Mouse (Mus musculus): ENCODE measurements around the gene Clcn3. TPM values are rescaled to one million over a fixed set of nuclear protein-coding genes. Genes with fewer than 3 reads are reported as not detected.

The Clcn3 gene
- total RNA-seq, 2 experiments from 2014 or later, result 142 to 144 TPM

DNA sequence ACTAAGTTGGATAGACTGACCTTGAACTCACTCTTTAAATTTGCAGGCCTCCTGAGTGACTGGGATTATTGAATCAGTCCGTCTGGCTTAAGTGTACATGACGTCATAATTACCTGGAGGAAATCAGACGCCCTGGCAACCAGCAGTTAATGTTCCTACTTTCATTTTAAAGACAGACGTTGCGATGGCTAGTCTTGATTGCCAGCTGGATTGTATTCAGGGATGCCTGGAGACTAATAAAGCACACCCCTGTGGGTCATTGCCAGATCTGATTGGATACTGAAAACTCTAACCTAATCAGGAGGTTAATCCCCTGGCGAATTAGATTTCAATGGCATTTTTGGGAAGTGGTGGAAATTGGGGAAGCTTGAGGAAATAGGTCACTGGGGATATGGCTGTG lies 96.4 kb downstream of the Clcn3 start:
- intact Hi-C loops (cut with DNase I), result no loop called here
- DNase-seq (ENCODE audit: low spot score in 2 of 2), result no peak

DNA sequence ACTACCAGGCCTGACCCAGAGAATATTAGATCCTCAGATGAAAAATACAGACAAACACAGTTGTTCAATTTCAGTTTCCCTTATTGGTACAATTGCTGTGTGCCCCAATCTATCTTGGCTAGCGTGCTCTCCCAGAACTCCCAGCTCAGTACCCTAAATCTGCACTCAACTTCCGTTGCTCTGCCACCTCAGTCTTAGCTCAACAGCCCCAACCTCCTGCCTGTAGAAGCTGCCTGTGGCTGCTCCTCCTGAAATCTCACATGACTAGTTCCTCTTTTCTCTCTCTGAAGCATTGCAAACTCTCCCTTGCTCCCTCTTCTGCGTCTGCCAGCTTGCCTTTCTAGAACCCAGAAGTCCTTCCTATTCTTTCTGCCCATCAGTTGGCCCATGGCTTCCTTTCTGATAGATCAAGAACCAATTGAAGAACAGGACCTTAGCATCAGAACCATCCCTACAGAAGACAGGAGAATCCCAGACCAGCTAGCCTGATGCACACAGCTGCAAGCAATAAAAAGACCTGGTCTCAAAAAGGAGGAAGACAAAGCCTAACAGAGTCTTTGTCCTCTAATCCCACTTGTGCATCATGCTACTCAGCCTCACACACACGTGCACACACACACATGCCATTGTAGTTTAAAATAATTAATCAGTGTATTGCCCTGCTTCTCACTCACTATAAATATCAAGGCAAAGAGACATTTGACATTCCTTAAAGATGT lies 99.5 kb downstream of the Clcn3 start:
- intact Hi-C loops (cut with DNase I), result no loop called here
- no peak for DNase-seq (ENCODE audit: low spot score in 2 of 2)

DNA sequence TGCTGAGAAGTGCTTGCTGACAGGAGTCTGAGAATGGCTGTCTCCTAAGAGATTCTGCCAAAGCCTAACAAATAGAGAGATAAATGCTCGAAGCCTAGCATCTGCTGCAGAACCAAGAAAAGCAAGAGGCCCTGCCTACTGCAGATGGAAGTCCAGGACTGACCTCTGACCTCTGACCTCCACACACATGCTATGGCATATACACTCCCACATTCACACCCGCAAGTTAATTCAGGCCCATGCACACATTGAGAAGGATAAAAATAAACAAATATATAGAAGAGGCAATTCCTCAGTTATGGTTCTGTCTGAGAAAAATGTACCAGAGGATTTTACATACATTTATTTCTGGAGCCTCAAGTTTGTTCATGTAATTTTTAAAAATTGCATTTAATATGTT lies 104.5 kb downstream of the Clcn3 start:
- intact Hi-C loops (cut with DNase I), result no loop called here
- DNase-seq (ENCODE audit: low spot score in 2 of 2), result no peak

DNA sequence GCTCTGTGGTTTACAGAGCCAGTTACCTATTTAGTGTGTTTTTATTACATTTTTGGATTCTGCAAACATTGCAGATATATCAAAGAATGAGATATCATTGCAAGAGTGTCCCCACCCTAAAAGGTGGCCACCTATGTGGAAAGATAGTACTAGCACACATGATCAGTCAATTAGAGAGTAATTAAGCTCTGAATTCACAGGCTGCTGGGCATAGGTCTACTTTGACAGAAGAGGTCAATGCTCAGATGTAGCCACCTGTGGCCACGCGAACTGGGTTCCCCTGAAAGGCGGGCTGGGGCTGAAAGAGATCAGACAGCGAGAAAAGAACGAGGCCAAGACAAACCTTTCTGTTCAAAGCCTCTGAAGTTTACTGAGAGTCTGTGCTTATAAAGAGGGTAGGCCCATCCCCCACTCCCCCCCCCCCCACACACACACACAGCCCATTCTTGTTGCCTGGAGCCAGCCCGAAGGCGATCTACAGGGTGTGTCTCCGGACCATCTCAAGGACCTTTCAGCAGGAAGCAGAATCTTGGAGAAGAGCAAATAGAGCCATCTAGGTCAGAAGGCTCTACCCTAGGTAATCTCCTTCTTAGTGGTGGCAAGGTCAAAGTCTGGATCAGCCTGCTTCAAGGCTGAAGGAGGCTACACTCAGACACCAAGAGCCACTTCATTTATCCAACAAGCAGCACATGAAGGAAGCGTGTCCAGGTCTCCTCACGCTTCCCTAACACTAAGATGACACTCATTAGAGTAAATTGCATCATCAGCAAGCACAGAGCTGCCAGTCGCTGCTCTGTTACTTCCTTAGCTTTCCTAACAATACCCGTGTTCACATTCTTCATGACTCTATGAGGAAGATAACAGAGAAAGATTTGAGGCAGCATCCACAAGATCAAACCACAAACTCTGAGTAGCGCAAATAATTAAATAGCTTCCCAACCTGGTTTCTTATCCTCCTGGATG lies 112.6 kb downstream of the Clcn3 start:
- intact Hi-C loops (cut with DNase I), result no loop called here
- DNase-seq (ENCODE audit: low spot score in 2 of 2), result no peak

DNA sequence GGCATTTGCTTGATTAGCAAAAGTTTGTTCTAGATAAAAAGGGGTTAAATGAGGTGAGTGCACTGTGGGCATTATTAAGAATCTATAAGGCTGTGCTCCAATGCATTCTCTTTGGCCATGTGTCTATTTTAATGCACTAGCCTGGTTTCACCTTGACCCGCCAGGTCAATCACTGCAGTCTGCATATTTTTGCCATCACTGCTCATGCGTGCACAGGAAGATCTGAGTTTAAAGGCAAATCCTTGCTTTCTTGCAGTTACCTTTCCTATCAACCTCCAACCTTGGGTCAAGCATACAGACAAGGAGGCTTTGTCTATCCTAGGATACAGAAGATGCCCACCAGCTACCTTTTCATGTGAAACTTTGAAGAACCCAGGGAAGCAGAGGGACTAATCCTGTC lies 113.3 kb downstream of the Clcn3 start:
- intact Hi-C loops (cut with DNase I), result loop anchor here (5.0 kb wide), 2 partner anchors 97 to 237 kb away; partner anchors contain the start of gene Mfap3l
- no peak for DNase-seq (ENCODE audit: low spot score in 2 of 2)

DNA sequence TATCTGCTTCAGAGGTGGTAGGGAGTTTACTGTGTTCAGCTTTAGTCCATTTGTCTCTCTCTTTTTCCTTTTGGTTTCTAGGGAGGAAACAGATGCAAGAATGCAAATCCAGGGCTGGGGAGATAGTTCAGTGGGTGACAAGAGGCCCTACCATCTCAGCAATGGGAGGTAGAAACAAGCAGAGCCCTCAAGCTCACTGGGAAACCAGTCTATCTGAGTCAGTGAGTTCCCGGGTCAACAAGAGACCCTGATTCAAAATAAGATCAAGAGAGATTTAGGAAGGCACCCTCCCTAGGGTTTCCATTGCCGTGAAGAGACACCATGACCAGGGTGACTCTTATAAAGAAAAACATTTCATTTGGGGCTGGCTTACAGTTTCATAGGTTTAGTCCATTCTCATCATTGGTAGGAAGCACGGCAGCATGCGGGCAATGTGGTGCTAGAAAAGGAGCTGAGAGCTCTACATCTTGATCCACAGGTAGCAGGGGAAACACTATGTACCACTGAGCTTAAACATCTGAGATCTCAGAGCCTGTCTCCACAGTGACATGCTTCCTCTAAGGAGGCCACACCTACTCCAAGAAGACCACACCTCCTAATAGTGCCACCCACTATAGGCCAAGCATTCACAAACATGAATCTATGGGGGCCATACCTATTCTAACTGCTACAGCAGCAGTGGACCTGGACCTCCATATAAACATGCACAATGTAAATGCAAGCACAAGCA lies 114.7 kb downstream of the Clcn3 start:
- DNase-seq (ENCODE audit: low spot score in 2 of 2), result no peak
- intact Hi-C loops (cut with DNase I), result loop anchor here (5.0 kb wide), 2 partner anchors 96 to 236 kb away; partner anchors contain the start of gene Mfap3l

DNA sequence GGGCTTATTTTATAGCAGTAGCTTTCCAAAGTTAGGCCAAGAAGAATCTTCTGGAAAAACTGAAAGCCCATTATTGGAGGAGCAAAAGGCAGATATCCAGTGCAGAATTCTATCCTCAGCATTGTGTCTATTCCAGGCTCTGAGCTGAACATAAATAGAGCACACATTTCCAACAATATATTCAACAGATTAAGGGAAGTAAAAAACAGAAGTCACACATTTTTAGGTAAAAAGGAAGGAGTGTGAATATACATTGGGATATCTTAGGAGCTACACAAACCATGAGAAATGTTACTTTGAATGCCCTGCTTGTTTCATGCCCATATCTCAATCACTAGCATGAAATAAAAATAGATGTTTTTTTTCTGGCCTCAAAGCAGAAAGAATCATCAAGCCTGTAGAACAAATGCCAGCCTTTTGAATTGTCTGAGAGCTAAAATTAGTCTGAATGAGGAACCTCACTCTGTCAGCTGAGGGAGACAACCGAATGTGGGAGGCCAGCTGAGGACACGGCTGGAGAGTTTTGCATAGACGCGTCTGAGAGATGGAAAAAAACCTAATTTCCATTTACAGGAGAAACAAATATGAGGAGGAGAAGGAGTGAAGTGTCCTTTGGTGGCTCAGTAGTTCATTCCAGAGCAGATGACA lies 115.5 kb downstream of the Clcn3 start:
- DNase-seq (ENCODE audit: low spot score in 2 of 2), result peak; percentile 60 to 78
- intact Hi-C loops (cut with DNase I), result loop anchor here (5.0 kb wide), 2 partner anchors 95 to 235 kb away; partner anchors contain the start of gene Mfap3l

DNA sequence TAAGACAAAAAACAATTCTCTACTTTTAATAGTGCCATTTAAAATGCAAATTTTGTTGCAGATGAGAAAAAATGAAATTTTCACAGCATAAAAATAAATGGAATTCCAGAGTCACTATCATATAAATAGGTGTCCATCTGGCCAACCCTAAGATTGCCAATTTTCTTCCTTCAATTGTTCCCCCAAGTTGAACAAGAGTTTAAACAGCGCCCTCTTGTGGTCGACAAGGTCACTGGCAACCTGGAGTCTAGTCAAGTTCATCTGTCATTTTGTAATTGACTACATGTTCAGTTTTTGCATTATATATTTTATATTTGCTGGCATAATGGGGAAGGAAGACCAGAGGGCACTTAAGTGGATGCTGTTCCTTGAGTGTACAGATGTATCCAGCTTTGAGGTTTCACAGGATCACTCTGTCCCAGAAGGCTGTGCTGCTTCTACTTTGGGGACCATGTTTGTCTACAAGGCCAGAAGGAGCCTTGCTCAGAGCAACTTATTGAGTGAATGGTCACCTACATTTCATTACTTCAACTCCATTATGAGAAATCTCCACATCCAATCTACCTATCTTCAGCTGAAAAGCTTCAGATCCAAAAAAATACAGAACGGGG lies 117.5 kb downstream of the Clcn3 start:
- intact Hi-C loops (cut with DNase I), result loop anchor here (1.0 to 5.0 kb wide), 4 partner anchors 93 to 361 kb away; partner anchors contain the start of genes Aadat and Mfap3l
- DNase-seq (ENCODE audit: low spot score in 2 of 2), result peak; percentile 82 to 84

DNA sequence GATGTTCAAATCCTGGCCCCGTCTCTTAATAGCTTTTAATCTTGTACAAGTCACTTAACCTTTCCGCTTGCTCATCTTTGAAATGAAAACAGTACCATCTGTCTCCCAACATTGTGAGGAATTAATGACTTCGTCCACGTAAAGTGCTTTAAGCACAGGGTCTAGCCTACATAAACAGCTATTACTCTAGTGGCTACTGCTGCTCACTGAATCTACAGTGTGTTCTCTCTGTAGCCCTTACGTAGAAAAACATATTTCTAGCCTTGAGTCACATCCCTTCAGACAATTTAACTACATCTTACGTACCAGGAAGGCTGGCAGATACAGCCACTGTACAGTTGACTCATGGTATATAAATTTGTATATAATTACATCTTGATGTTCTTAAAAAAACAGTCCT lies 118.2 kb downstream of the Clcn3 start:
- peak in 1 of 2 experiments; percentile 22 for DNase-seq (ENCODE audit: low spot score in 2 of 2)
- intact Hi-C loops (cut with DNase I), result loop anchor here (1.0 to 5.0 kb wide), 4 partner anchors 93 to 360 kb away; partner anchors contain the start of genes Aadat and Mfap3l

DNA sequence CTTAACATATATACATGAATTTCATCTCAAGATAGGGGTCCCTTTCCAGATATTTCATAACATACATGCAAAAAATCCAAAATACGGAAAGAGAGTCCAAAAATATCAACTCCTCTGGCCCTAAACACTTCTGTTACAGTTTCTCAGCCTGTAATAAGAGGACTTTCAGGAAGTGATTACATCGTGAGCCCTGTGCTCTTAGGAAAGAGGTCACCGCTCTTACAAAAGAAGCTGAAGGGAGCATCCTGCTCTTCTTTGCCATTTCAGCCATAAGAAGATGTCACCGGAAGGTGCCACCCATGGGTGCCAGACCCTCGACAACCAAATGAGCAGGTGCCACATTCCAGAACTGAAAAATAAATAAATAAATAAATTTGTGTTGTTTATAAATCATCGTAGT lies 121.3 kb downstream of the Clcn3 start:
- no peak for DNase-seq (ENCODE audit: low spot score in 2 of 2)

DNA sequence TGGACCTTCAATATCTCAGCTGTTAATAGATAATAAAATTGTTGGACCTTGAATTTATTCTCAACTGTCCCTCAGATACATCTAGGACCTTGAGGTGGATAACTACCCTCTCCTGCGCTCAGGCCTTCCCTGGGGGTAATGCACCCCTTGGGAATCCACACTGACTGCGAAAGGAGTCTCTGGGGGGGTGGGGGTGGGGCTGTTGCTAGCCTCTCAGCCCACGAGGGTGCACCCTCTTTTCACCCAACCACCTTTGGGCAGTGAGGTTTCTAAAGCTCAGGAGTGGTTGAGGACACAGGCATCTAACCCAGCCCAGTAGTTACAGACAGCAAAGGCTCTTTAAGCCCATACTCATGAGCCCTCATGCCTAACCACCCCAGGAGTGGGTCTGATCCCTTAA lies 122.4 kb downstream of the Clcn3 start:
- intact Hi-C loops (cut with DNase I), result no loop called here
- DNase-seq (ENCODE audit: low spot score in 2 of 2), result no peak

More for the DNA sequence above, 121.3 kb downstream of the Clcn3 start:
- intact Hi-C loops (cut with DNase I), result no loop called here

Other genes starting within 250 kb of the Clcn3 start
- 10 to 100 TPM; 43.0 to 43.9 TPM for gene Hpf1, start 92.9 kb downstream of the Clcn3 start, total RNA-seq (2021)
- 10 to 100 TPM; 25.2 to 28.5 TPM for gene Nek1, start 9.9 kb upstream of the Clcn3 start, total RNA-seq (2021)
- 10 to 100 TPM; 39.5 to 41.7 TPM for gene Sh3rf1, start 240.6 kb upstream of the Clcn3 start, total RNA-seq (2021)